In genomic region chr1:155201373-155201879, GRCm38 (mm10) we compare ENCODE assay signal across 10 mouse cellular contexts. TPM values are rescaled to one million over a fixed set of nuclear protein-coding genes. Genes with fewer than 3 reads are reported as not detected.
DNase-seq lines count a peak whose midpoint lies in the region; ATAC-seq and TF ChIP-seq lines count a peak whose summit lies in the region.
"Had no signal": no experiment of that assay in that cellular context is flagged by ENCODE, and none has a peak within 500 bp of the region (broad histone marks: within the 10 kb centered on the region; RNA-seq: fewer than 3 reads in every experiment).

No protein-coding gene starts in this region.

- DNase-seq in cerebellum, postnatal 10 days, result peak; percentile 45 to 50
- DNase-seq in cerebellum, adult 8-10 months, result no peak
- no peak for DNase-seq in liver, adult 2 months (ENCODE audit: extremely low read depth, low read depth, low spot score)
- DNase-seq in liver, result no peak
- peak; percentile 53 for DNase-seq in hindbrain, postnatal 0 days (ENCODE audit: low spot score)
- DNase-seq in adrenal gland, adult (ENCODE audit: inconsistent age in 2 of 2, low spot score in 1 of 2), result no peak
- DNase-seq in urinary bladder, adult 18-20 months (ENCODE audit: low spot score in 2 of 2), result no peak
- DNase-seq: left cerebral cortex, postnatal 4 days had no signal

- H3K27ac ChIP-seq in liver, adult 2 months (replicated peaks; ENCODE audit: insufficient read depth, low read depth, low read length), result 0 out of 2 replicates have a peak overlapping the region, but pooled peaks have one; percentile 5
- no peak overlapping the region for H3K27ac ChIP-seq in hindbrain, postnatal 0 days
- H3K27ac ChIP-seq in stomach, embryonic 14.5 days (ENCODE audit: low read length), result peak overlapping the region; percentile 34; the same call in 1 of the 2 replicates

- no peaks in the 10 kb centered on the region for H3K79me2 ChIP-seq in liver, adult 2 months (ENCODE audit: control insufficient read depth, insufficient read depth, low read length)

- 0 out of 2 replicates have a peak, but pooled peaks have one; percentile 39 for ATAC-seq in hindbrain, postnatal 0 days
- peak; percentile 77 for ATAC-seq in stomach, embryonic 14.5 days (ENCODE audit: insufficient number of reproducible peaks, insufficient read depth, low FRiP score, low read depth)

- no peaks in the 10 kb centered on the region for H3K9me3 ChIP-seq in hindbrain, postnatal 0 days (ENCODE audit: low read length)
- H3K9me3 ChIP-seq in stomach, embryonic 14.5 days (ENCODE audit: control insufficient read depth, low read depth, low read length), result no peaks in the 10 kb centered on the region

- WGBS in liver, adult 2 months, result 59% methylated on average over 4 of the region's 4 CpGs
- 47% methylated on average over 4 of the region's 4 CpGs for WGBS in hindbrain, postnatal 0 days
- 60% methylated on average over 4 of the region's 4 CpGs for WGBS in stomach, embryonic 14.5 days

- no peak overlapping the region for H3K4me3 ChIP-seq in liver, adult 2 months (ENCODE audit: insufficient read depth, low read depth, low read length)
- H3K4me3 ChIP-seq in hindbrain, postnatal 0 days (ENCODE audit: low read length), result no peak overlapping the region
- no peak overlapping the region for H3K4me3 ChIP-seq in stomach, embryonic 14.5 days (ENCODE audit: low read depth, low read length)

- no peaks in the 10 kb centered on the region for H3K27me3 ChIP-seq in liver, adult 2 months (ENCODE audit: control insufficient read depth, insufficient read depth, low read length)
- no peaks in the 10 kb centered on the region for H3K27me3 ChIP-seq in hindbrain, postnatal 0 days (ENCODE audit: insufficient read depth, low read length)
- H3K27me3 ChIP-seq in stomach, embryonic 14.5 days (ENCODE audit: control insufficient read depth, insufficient read depth, low read length), result no peaks in the 10 kb centered on the region

- no peak overlapping the region for H3K9ac ChIP-seq in liver, adult 2 months (ENCODE audit: low read depth, low read length)
- no peak overlapping the region for H3K9ac ChIP-seq in hindbrain, postnatal 0 days (replicated peaks; ENCODE audit: low read length)
- no peak overlapping the region for H3K9ac ChIP-seq in stomach, embryonic 14.5 days (replicated peaks; ENCODE audit: low read depth, low read length)

- no peak for TF ChIP-seq CTCF in liver, adult 2 months (IDR thresholded peaks at IDR 0.05; ENCODE audit: low read depth, low read length)
- TF ChIP-seq CTCF in hindbrain, postnatal 0 days (IDR thresholded peaks at IDR 0.05; ENCODE audit: low read depth), result 0 out of 2 replicates have a peak, but pooled peaks have one; percentile 20

- no peak for TF ChIP-seq POLR2A in liver, adult 2 months (IDR thresholded peaks at IDR 0.05; ENCODE audit: extremely low read depth, insufficient read depth, low read length)

- H3K4me1 ChIP-seq in liver, adult 2 months (ENCODE audit: control insufficient read depth, insufficient read depth, low read length), result peaks cover 24% of the 10 kb centered on the region
- peaks cover 24% of the 10 kb centered on the region for H3K4me1 ChIP-seq in hindbrain, postnatal 0 days (ENCODE audit: insufficient read depth, low read length)
- H3K4me1 ChIP-seq in stomach, embryonic 14.5 days (ENCODE audit: control insufficient read depth, insufficient read depth, low read length), result peaks cover 28% of the 10 kb centered on the region

- no peak overlapping the region for H3K4me2 ChIP-seq in hindbrain, postnatal 0 days (ENCODE audit: low read depth, low read length)
- H3K4me2 ChIP-seq in stomach, embryonic 14.5 days (replicated peaks; ENCODE audit: low read depth, low read length), result 0 out of 2 replicates have a peak overlapping the region, but pooled peaks have one; percentile 12

- H3K36me3 ChIP-seq in liver, adult 2 months (ENCODE audit: control insufficient read depth, insufficient read depth, low read length), result no peaks in the 10 kb centered on the region
- H3K36me3 ChIP-seq in hindbrain, postnatal 0 days (ENCODE audit: insufficient read depth, low read length), result no peaks in the 10 kb centered on the region
- H3K36me3 ChIP-seq in stomach, embryonic 14.5 days (ENCODE audit: control insufficient read depth, insufficient read depth, low read length), result peaks cover 16% of the 10 kb centered on the region

RNA-seq across cellular contexts. Expression of gene BC034090, which starts 42.8 kb away (rescaled TPM):
- 0.09 and 0.20 TPM in 2 replicates for total RNA-seq in liver, adult 2 months (2014; rRNA removed)
- polyA plus RNA-seq in liver, adult 2 months (2012; rRNA removed), result 0.33 and 0.50 TPM in 2 replicates
- 16.1 and 18.8 TPM in 2 replicates for total RNA-seq in hindbrain, postnatal 0 days (2014; rRNA removed)
- 3.6 and 3.7 TPM in 2 replicates for polyA plus RNA-seq in hindbrain, postnatal 0 days (2015; fragmentation: Nextera tagmentation; extraction: Ambion mirVana)
- polyA plus RNA-seq in stomach, embryonic 14.5 days (2014; fragmentation: Nextera tagmentation; extraction: Ambion mirVana), result 3.3 and 3.8 TPM in 2 replicates
- total RNA-seq: neutrophil, adult 5-6 weeks had no signal

RNA-seq across cellular contexts. Expression of gene Stx6, which starts 42.9 kb away (rescaled TPM):
- 10.3 and 11.7 TPM in 2 replicates for total RNA-seq in liver, adult 2 months (2014; rRNA removed)
- 10.1 and 13.1 TPM in 2 replicates for polyA plus RNA-seq in liver, adult 2 months (2012; rRNA removed)
- total RNA-seq in hindbrain, postnatal 0 days (2014; rRNA removed), result 77.1 and 84.2 TPM in 2 replicates
- 81.2 and 82.2 TPM in 2 replicates for polyA plus RNA-seq in hindbrain, postnatal 0 days (2015; fragmentation: Nextera tagmentation; extraction: Ambion mirVana)
- polyA plus RNA-seq in stomach, embryonic 14.5 days (2014; fragmentation: Nextera tagmentation; extraction: Ambion mirVana), result 80.1 and 81.7 TPM in 2 replicates

RNA-seq across cellular contexts. Expression of gene Mr1, which starts 54.8 kb away (rescaled TPM):
- total RNA-seq in liver, adult 2 months (2014; rRNA removed), result 3.2 and 6.3 TPM in 2 replicates
- 1.1 and 1.6 TPM in 2 replicates for polyA plus RNA-seq in liver, adult 2 months (2012; rRNA removed)
- total RNA-seq in hindbrain, postnatal 0 days (2014; rRNA removed), result 4.7 and 8.4 TPM in 2 replicates
- 2.7 and 3.0 TPM in 2 replicates for polyA plus RNA-seq in hindbrain, postnatal 0 days (2015; fragmentation: Nextera tagmentation; extraction: Ambion mirVana)
- 11.0 and 13.5 TPM in 2 replicates for polyA plus RNA-seq in stomach, embryonic 14.5 days (2014; fragmentation: Nextera tagmentation; extraction: Ambion mirVana)

Comparison
In these comparisons a context has a peak if more than half of its experiments do, and no peak if none do; other contexts are left out.
1. DNase-seq: peak in cerebellum, postnatal 10 days (2 of 2) and hindbrain, postnatal 0 days (single experiment); none in cerebellum, adult 8-10 months (single experiment), liver, adult 2 months (single experiment), liver (single experiment), adrenal gland, adult (0 of 2) and urinary bladder, adult 18-20 months (0 of 2).